In genomic region chr14:80522536-80522935, GRCm38 (mm10) we compare ENCODE assay signal across 22 mouse cellular contexts.
DNase-seq lines count a peak whose midpoint lies in the region; ATAC-seq and TF ChIP-seq lines count a peak whose summit lies in the region.
"Had no signal": no experiment of that assay in that cellular context is flagged by ENCODE, and none has a peak within 500 bp of the region (broad histone marks: within the 10 kb centered on the region; RNA-seq: fewer than 3 reads in every experiment).

No protein-coding gene starts in this region.

- no peak overlapping the region for H3K4me3 ChIP-seq in midbrain, embryonic 11.5 days (ENCODE audit: low read depth, low read length)
- no peak overlapping the region for H3K4me3 ChIP-seq in midbrain, postnatal 0 days (ENCODE audit: low read depth, low read length)
- no peak overlapping the region for H3K4me3 ChIP-seq in forebrain, embryonic 14.5 days (ENCODE audit: low read depth, low read length)
- H3K4me3 ChIP-seq: embryonic facial prominence, embryonic 10.5 days; embryonic facial prominence, embryonic 12.5 days; forebrain, embryonic 13.5 days had no signal

- H3K4me2 ChIP-seq in midbrain, embryonic 11.5 days = no peak overlapping the region
- H3K4me2 ChIP-seq in midbrain, postnatal 0 days (ENCODE audit: low read depth, low read length, poor library complexity, severe bottlenecking) = no peak overlapping the region
- no peak overlapping the region for H3K4me2 ChIP-seq in forebrain, embryonic 14.5 days (ENCODE audit: low read length)
- H3K4me2 ChIP-seq: embryonic facial prominence, embryonic 12.5 days; forebrain, embryonic 13.5 days had no signal

- no peaks in the 10 kb centered on the region for H3K27me3 ChIP-seq in midbrain, embryonic 11.5 days (ENCODE audit: control insufficient read depth, insufficient read depth, low read length)
- H3K27me3 ChIP-seq in midbrain, postnatal 0 days (ENCODE audit: insufficient read depth, low read length) = no peaks in the 10 kb centered on the region
- H3K27me3 ChIP-seq in forebrain, embryonic 14.5 days (replicated peaks; ENCODE audit: control insufficient read depth, insufficient read depth, low read length) = no peaks in the 10 kb centered on the region
- H3K27me3 ChIP-seq: CH12.LX; embryonic facial prominence, embryonic 12.5 days; forebrain, embryonic 13.5 days had no signal

- no peaks in the 10 kb centered on the region for H3K9me3 ChIP-seq in midbrain, embryonic 11.5 days (ENCODE audit: control insufficient read depth, low read length)
- no peaks in the 10 kb centered on the region for H3K9me3 ChIP-seq in midbrain, postnatal 0 days (ENCODE audit: low read length)
- no peaks in the 10 kb centered on the region for H3K9me3 ChIP-seq in forebrain, embryonic 14.5 days (replicated peaks; ENCODE audit: control insufficient read depth, low read length)
- H3K9me3 ChIP-seq: embryonic facial prominence, embryonic 10.5 days; embryonic facial prominence, embryonic 12.5 days; forebrain, embryonic 13.5 days had no signal

- TF ChIP-seq CTCF in midbrain, postnatal 0 days (IDR thresholded peaks at IDR 0.05) = no peak

- DNase-seq in midbrain, embryonic 11.5 days (ENCODE audit: low spot score, missing footprints) = peak; percentile 66
- no peak for DNase-seq in midbrain, postnatal 0 days (ENCODE audit: low spot score)
- peak; percentile 60 for DNase-seq in R1 (ENCODE audit: low read depth, low spot score)
- no peak for DNase-seq in gastrocnemius, adult 18-20 months (ENCODE audit: low spot score)
- no peak for DNase-seq in forebrain, embryonic 14.5 days (ENCODE audit: low spot score)
- DNase-seq: adrenal gland, adult 8-10 months; adrenal gland, postnatal 14 days; adrenal gland, postnatal 36 days; B cell, adult 2 months; cerebellum, adult 11-12 months; cerebellum, adult 2 months; cerebellum, adult 9-10 months; cerebellum, postnatal 10 days; cerebellum, postnatal 25 days had no signal

- no peak overlapping the region for H3K27ac ChIP-seq in midbrain, embryonic 11.5 days (ENCODE audit: low read depth, low read length)
- no peak overlapping the region for H3K27ac ChIP-seq in midbrain, postnatal 0 days (ENCODE audit: low read depth, low read length)
- H3K27ac ChIP-seq in forebrain, embryonic 14.5 days (ENCODE audit: low read depth, low read length) = no peak overlapping the region
- H3K27ac ChIP-seq: embryonic facial prominence, embryonic 10.5 days; embryonic facial prominence, embryonic 12.5 days; forebrain, embryonic 13.5 days had no signal

- no peaks in the 10 kb centered on the region for H3K4me1 ChIP-seq in midbrain, embryonic 11.5 days (ENCODE audit: control insufficient read depth, insufficient read depth, low read length)
- H3K4me1 ChIP-seq in midbrain, postnatal 0 days (ENCODE audit: insufficient read depth, low read length) = no peaks in the 10 kb centered on the region
- no peaks in the 10 kb centered on the region for H3K4me1 ChIP-seq in forebrain, embryonic 14.5 days (ENCODE audit: control insufficient read depth, insufficient read depth, low read length)
- H3K4me1 ChIP-seq: embryonic facial prominence, embryonic 10.5 days; embryonic facial prominence, embryonic 12.5 days; forebrain, embryonic 13.5 days had no signal

- no peaks in the 10 kb centered on the region for H3K36me3 ChIP-seq in midbrain, embryonic 11.5 days (ENCODE audit: control insufficient read depth, insufficient read depth, low read length)
- no peaks in the 10 kb centered on the region for H3K36me3 ChIP-seq in midbrain, postnatal 0 days (ENCODE audit: insufficient read depth, low read length)
- no peaks in the 10 kb centered on the region for H3K36me3 ChIP-seq in forebrain, embryonic 14.5 days (ENCODE audit: control insufficient read depth, insufficient read depth, low read length)
- H3K36me3 ChIP-seq: embryonic facial prominence, embryonic 10.5 days; embryonic facial prominence, embryonic 12.5 days had no signal

- H3K9ac ChIP-seq in midbrain, embryonic 11.5 days (ENCODE audit: low read length) = no peak overlapping the region
- H3K9ac ChIP-seq in midbrain, postnatal 0 days (replicated peaks; ENCODE audit: low read length, poor library complexity, severe bottlenecking) = no peak overlapping the region
- H3K9ac ChIP-seq in forebrain, embryonic 14.5 days (ENCODE audit: low read length) = no peak overlapping the region
- H3K9ac ChIP-seq: embryonic facial prominence, embryonic 12.5 days; forebrain, embryonic 13.5 days had no signal

- ATAC-seq in midbrain, embryonic 11.5 days (ENCODE audit: low FRiP score) = no peak
- no peak for ATAC-seq in midbrain, postnatal 0 days (ENCODE audit: low FRiP score)
- ATAC-seq in forebrain, embryonic 14.5 days = no peak
- ATAC-seq: activated CD4-positive, CD25-positive, alpha-beta regulatory T cell, adult 4 months; CD4-positive, CD25-positive, alpha-beta regulatory T cell, adult 4 months; forebrain, embryonic 13.5 days; forebrain, embryonic 16.5 days; Patski had no signal

- WGBS in midbrain, embryonic 11.5 days = 79% methylated on average over 3 of the region's 3 CpGs
- 86% methylated on average over 3 of the region's 3 CpGs for WGBS in midbrain, postnatal 0 days
- 86% methylated on average over 3 of the region's 3 CpGs for WGBS in forebrain, embryonic 14.5 days

Comparison
In these comparisons a context has a peak if more than half of its experiments do, and no peak if none do; other contexts are left out.
1. DNase-seq: peak in midbrain, embryonic 11.5 days (single experiment) and R1 (single experiment); none in midbrain, postnatal 0 days (single experiment), gastrocnemius, adult 18-20 months (single experiment) and forebrain, embryonic 14.5 days (single experiment).